Mouse (Mus musculus): ENCODE measurements around the gene Tnfaip2. TPM values are rescaled to one million over a fixed set of nuclear protein-coding genes. Genes with fewer than 3 reads are reported as not detected.
A peak's percentile ranks its signal among the peaks of the same experiment; 100 is the strongest.

Gene Tnfaip2
- polyA plus RNA-seq (2012; rRNA removed), result 46.4 and 51.9 TPM in 2 replicates

DNA sequence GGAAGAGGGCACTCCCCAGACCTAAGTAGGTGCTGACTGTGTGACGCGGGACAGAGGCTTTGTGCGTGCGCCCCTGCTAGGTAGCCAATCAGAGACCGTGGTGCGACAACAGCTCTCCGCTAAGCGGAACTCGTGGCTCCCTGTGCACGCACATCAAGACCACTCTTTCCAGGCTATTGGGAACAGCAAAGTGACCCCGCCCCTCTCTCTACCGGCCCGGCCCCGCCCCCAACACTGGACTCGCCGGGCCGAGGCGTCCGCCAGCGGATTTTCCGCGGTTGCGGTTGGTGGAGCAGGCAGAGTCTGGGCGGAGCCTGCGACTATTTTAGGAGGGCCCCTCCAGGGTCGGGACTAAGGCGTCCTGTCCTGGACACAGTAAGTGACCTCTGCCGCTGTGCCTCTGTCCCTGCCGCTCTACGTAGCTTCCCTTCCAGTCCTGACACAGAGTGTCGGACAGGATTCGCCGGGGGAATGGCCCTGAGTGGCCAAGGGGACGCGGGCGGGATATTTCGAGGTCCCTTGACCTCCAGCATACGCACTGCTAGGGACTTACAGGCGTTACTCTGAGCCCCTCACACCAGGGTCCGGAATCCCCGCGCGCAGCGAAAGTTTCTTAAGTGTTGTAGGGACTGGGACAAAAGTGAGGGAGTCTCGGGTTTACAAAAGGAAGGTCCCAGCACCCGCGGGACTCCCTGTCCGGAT, at the start of gene Tnfaip2:
Gene Tnfaip2 (plus strand): TSS at position 161 of the 702 bp plus-strand sequence.
- Histone ChIP-seq H3K27me3 (ENCODE audit: control insufficient read depth, insufficient read depth, low read length) (peaks cover 1% of the 10 kb centered on the region; the same call in 1 of the 2 replicates), H3K4me3 (ENCODE audit: extremely low read depth, insufficient read depth, insufficient read length) (peak within 1 kb of the TSS; percentile 39), H3K36me3 (ENCODE audit: control insufficient read depth, insufficient read depth, low read length) (no peaks in the 10 kb centered on the region), H3K27ac (ENCODE audit: insufficient read depth, low read length) (peak within 1 kb of the TSS; percentile 51), H3K4me1 (ENCODE audit: control insufficient read depth, insufficient read depth, insufficient read length) (no peaks in the 10 kb centered on the region)
- peak; percentile 69 for TF ChIP-seq POLR2A (IDR thresholded peaks at IDR 0.05; ENCODE audit: low read depth, low read length)
- TF ChIP-seq CTCF (IDR thresholded peaks at IDR 0.05; ENCODE audit: extremely low read depth, insufficient read depth, insufficient read length, insufficient replicate concordance), result no peak
- 3% methylated on average over 48 of the region's 48 CpGs for WGBS
- peak in 1 of 2 experiments; percentile 18 for DNase-seq (ENCODE audit: low read depth in 1 of 2, low spot score in 2 of 2)

DNA sequence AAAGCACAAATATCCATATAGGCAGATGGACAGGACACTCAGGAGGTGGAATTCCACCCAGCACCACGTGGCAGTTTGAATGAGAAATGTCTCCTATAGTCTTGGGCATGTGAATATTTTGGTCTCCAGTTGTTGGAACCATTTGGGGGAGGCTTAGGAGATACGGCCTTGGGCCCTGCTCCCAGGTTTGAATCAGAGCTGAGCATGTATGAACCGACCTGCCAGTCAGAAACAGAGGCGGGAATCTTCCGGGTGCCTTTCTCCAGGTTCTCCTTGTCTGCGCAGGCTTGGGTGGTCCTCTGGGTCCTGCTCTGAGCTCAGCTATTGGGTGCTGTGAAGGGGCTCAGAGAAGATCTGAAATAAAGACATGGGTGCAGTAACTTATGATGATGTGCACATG, 48.3 kb upstream of the Tnfaip2 start:
- no peaks in the 10 kb centered on the region for H3K4me1 ChIP-seq (ENCODE audit: control insufficient read depth, insufficient read depth, insufficient read length)
- H3K36me3 ChIP-seq (ENCODE audit: control insufficient read depth, insufficient read depth, low read length), result no peaks in the 10 kb centered on the region
- WGBS, result 83% methylated on average over 6 of the region's 6 CpGs
- DNase-seq (ENCODE audit: low read depth in 1 of 2, low spot score in 2 of 2), result no peak
- no peak overlapping the region for H3K4me3 ChIP-seq (ENCODE audit: extremely low read depth, insufficient read depth, insufficient read length)
- no peak overlapping the region for H3K27ac ChIP-seq (ENCODE audit: insufficient read depth, low read length)
- H3K27me3 ChIP-seq (ENCODE audit: control insufficient read depth, insufficient read depth, low read length), result no peaks in the 10 kb centered on the region
- TF ChIP-seq POLR2A (IDR thresholded peaks at IDR 0.05; ENCODE audit: low read depth, low read length), result no peak
- no peak for TF ChIP-seq CTCF (IDR thresholded peaks at IDR 0.05; ENCODE audit: extremely low read depth, insufficient read depth, insufficient read length, insufficient replicate concordance)

DNA sequence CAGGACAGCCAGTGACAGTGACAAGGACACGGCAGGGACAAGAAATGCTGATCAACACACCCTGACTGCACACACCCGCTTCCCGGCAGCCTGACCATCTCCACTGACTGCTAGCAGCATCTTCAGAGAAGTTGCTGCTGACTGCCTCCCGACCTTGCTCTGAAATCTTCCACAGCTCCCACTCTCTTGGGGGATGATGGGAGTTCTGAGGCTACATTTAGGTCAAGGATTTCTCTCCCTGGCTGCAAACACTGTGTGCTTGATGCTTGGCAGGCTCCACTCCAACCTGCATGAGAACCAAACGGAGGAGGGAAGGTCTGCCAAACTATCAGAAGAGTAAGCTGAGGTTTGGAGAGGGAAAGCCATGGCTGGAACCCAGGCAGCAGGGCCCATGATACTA, 45.3 kb upstream of the Tnfaip2 start:
- TF ChIP-seq CTCF (IDR thresholded peaks at IDR 0.05; ENCODE audit: extremely low read depth, insufficient read depth, insufficient read length, insufficient replicate concordance), result no peak
- TF ChIP-seq POLR2A (IDR thresholded peaks at IDR 0.05; ENCODE audit: low read depth, low read length), result no peak
- 79% methylated on average over 5 of the region's 5 CpGs for WGBS

DNA sequence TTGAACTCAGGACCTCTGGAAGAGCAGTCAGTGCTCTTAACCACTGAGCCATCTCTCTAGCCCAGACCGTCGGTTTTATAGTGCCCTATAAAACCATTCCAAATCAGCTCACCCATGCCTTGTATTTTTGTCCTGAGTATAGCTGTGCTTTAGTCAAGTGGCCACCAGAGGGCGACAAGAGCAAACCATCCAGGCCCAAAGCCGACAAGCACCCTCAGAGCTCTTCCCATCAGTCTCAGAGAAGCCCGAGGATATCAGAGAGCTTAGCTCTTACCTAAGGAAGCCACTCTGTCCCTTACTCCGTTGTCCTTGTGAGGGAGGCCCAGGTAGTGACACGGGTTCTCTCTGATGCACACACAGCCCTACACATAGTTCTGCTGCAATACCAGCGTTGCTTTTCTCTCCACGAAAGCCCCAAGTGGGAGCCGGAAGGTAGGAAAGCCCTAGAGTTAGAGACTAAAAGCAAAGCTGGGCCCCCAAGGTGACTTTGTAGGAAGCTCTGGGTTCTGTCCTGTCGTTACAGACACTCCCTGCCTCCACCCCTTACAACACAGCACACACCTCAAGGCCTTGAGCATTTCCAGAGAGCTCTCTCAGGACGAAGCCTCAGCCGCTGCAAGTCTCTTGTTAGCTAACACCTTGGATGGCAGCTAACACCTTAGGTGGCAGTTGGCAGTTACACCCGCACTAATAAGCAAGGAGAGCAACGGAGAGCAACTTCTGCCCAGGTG, 40.6 kb upstream of the Tnfaip2 start:
- 0 out of 2 replicates have a peak, but pooled peaks cover 3% of the 10 kb centered on the region for H3K27me3 ChIP-seq (ENCODE audit: control insufficient read depth, insufficient read depth, low read length)
- peak in 1 of 2 experiments; percentile 40 for DNase-seq (ENCODE audit: low read depth in 1 of 2, low spot score in 2 of 2)
- H3K4me3 ChIP-seq (ENCODE audit: extremely low read depth, insufficient read depth, insufficient read length), result no peak overlapping the region
- 31% methylated on average over 15 of the region's 15 CpGs for WGBS
- H3K36me3 ChIP-seq (ENCODE audit: control insufficient read depth, insufficient read depth, low read length), result no peaks in the 10 kb centered on the region
- H3K4me1 ChIP-seq (ENCODE audit: control insufficient read depth, insufficient read depth, insufficient read length), result no peaks in the 10 kb centered on the region
- peak; percentile 80; the same call in 1 of the 2 replicates for TF ChIP-seq CTCF (IDR thresholded peaks at IDR 0.05; ENCODE audit: extremely low read depth, insufficient read depth, insufficient read length, insufficient replicate concordance)
- TF ChIP-seq POLR2A (IDR thresholded peaks at IDR 0.05; ENCODE audit: low read depth, low read length), result no peak
- no peak overlapping the region for H3K27ac ChIP-seq (ENCODE audit: insufficient read depth, low read length)

More for the DNA sequence above, 45.3 kb upstream of the Tnfaip2 start:
- H3K4me1 ChIP-seq (ENCODE audit: control insufficient read depth, insufficient read depth, insufficient read length), result no peaks in the 10 kb centered on the region
- no peaks in the 10 kb centered on the region for H3K27me3 ChIP-seq (ENCODE audit: control insufficient read depth, insufficient read depth, low read length)
- no peak overlapping the region for H3K27ac ChIP-seq (ENCODE audit: insufficient read depth, low read length)
- DNase-seq (ENCODE audit: low read depth in 1 of 2, low spot score in 2 of 2), result no peak
- no peaks in the 10 kb centered on the region for H3K36me3 ChIP-seq (ENCODE audit: control insufficient read depth, insufficient read depth, low read length)
- H3K4me3 ChIP-seq (ENCODE audit: extremely low read depth, insufficient read depth, insufficient read length), result no peak overlapping the region

DNA sequence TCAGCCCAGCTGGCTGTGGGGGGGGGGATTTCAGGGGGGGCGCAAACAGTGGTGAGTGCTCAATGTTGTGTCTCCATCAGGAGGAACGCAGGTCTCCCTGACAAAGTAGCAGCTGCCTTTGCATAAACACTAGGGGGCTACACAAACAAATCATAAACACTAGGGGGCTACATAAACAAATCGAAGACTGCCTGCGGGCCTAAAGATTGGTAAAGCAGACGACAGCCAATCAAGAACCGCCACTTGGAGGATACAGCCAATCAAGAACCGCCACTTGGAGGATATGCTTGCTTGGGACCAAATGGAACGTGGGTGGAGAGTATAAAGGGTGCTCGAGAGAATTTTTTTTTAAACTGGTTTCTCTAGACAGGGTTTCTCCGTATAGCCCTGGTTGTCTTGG, 37.4 kb upstream of the Tnfaip2 start:
- DNase-seq (ENCODE audit: low read depth in 1 of 2, low spot score in 2 of 2), result no peak
- Histone ChIP-seq H3K36me3 (ENCODE audit: control insufficient read depth, insufficient read depth, low read length) (no peaks in the 10 kb centered on the region), H3K4me3 (ENCODE audit: extremely low read depth, insufficient read depth, insufficient read length) (no peak overlapping the region), H3K27me3 (ENCODE audit: control insufficient read depth, insufficient read depth, low read length) (peaks cover 4% of the 10 kb centered on the region; the same call in 1 of the 2 replicates), H3K27ac (ENCODE audit: insufficient read depth, low read length) (no peak overlapping the region), H3K4me1 (ENCODE audit: control insufficient read depth, insufficient read depth, insufficient read length) (no peaks in the 10 kb centered on the region)
- no peak for TF ChIP-seq POLR2A (IDR thresholded peaks at IDR 0.05; ENCODE audit: low read depth, low read length)
- no peak for TF ChIP-seq CTCF (IDR thresholded peaks at IDR 0.05; ENCODE audit: extremely low read depth, insufficient read depth, insufficient read length, insufficient replicate concordance)
- WGBS, result 78% methylated on average over 10 of the region's 10 CpGs

DNA sequence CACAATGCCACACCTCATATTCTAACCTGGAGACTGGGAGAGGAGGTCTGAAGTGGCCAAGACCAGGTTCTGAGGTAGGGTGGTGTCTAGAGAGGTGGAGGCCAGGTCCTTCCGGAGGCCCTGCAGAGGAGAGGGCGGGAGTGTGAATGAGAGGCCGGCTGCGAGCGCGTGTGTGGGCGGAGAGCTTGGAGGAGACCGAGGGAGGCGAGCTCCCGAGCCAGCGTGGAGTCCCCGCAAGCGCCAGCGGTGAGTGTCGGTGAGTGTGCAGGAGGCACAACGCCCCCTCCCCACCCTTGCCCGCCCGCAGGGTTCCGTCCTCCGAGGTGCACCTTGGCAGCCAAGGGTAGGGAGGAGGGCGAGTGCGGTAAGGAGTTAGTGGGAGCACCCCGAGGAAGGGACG, 35.6 kb upstream of the Tnfaip2 start, which contains the start of gene Lbhd2:
Gene Lbhd2 (plus strand): TSS at position 188 of the 400 bp plus-strand sequence.
- no peak for DNase-seq (ENCODE audit: low read depth in 1 of 2, low spot score in 2 of 2)

More for the DNA sequence above, 35.6 kb upstream of the Tnfaip2 start, which contains the start of gene Lbhd2:
- Histone ChIP-seq H3K4me3 (ENCODE audit: extremely low read depth, insufficient read depth, insufficient read length) (no peak within 1 kb of the TSS), H3K36me3 (ENCODE audit: control insufficient read depth, insufficient read depth, low read length) (no peaks in the 10 kb centered on the region), H3K4me1 (ENCODE audit: control insufficient read depth, insufficient read depth, insufficient read length) (no peaks in the 10 kb centered on the region), H3K27ac (ENCODE audit: insufficient read depth, low read length) (no peak within 1 kb of the TSS), H3K27me3 (ENCODE audit: control insufficient read depth, insufficient read depth, low read length) (peaks cover 4% of the 10 kb centered on the region; the same call in 1 of the 2 replicates)
- TF ChIP-seq CTCF (IDR thresholded peaks at IDR 0.05; ENCODE audit: extremely low read depth, insufficient read depth, insufficient read length, insufficient replicate concordance) (no peak), POLR2A (IDR thresholded peaks at IDR 0.05; ENCODE audit: low read depth, low read length) (no peak)
- 7% methylated on average over 24 of the region's 24 CpGs for WGBS

Data from spleen, adult 2 months (tissue).